ENCODE assay signal across 19 mouse cellular contexts in genomic region chr8:71984601-71985000, GRCm38 (mm10). TPM values are rescaled to one million over a fixed set of nuclear protein-coding genes. Genes with fewer than 3 reads are reported as not detected.
DNase-seq lines count a peak whose midpoint lies in the region; ATAC-seq and TF ChIP-seq lines count a peak whose summit lies in the region.
"Had no signal": no experiment of that assay in that cellular context is flagged by ENCODE, and none has a peak within 500 bp of the region (broad histone marks: within the 10 kb centered on the region; RNA-seq: fewer than 3 reads in every experiment).

No protein-coding gene starts in this region.

- no peak for TF ChIP-seq POLR2A in heart, adult 2 months (IDR thresholded peaks at IDR 0.05; ENCODE audit: insufficient read depth, low read depth, low read length)

- DNase-seq in heart, adult 2 months: no peak
- DNase-seq in heart, adult 8-10 months (ENCODE audit: low spot score): no peak
- DNase-seq in liver, postnatal 0 days: no peak
- peak; percentile 66 for DNase-seq in NIH3T3 (ENCODE audit: low read depth)
- DNase-seq in retina, embryonic 14.5 days (ENCODE audit: low spot score): peak; percentile 50
- DNase-seq in right cerebral cortex, postnatal 4 days: no peak
- DNase-seq in thymus, postnatal 36 days: no peak
- DNase-seq: adrenal gland, adult 8-10 months; cerebellum, adult 9-10 months; gastrocnemius, postnatal 25 days; liver; right cerebral cortex, postnatal 25 days had no signal

- no peak overlapping the region for H3K27ac ChIP-seq in heart, adult 2 months
- H3K27ac ChIP-seq in liver, postnatal 0 days (ENCODE audit: low read depth): no peak overlapping the region
- H3K27ac ChIP-seq in liver, embryonic 12.5 days: no peak overlapping the region
- H3K27ac ChIP-seq: hindbrain, embryonic 15.5 days; neural tube, embryonic 13.5 days; stomach, embryonic 15.5 days had no signal

- TF ChIP-seq CTCF in heart, adult 2 months (IDR thresholded peaks at IDR 0.05): peak; percentile 53
- peak; percentile 37; the same call in 1 of the 2 replicates for TF ChIP-seq CTCF in liver, postnatal 0 days (IDR thresholded peaks at IDR 0.05; ENCODE audit: low read depth)

- H3K4me2 ChIP-seq in liver, postnatal 0 days (ENCODE audit: low read depth, low read length): no peak overlapping the region
- no peak overlapping the region for H3K4me2 ChIP-seq in liver, embryonic 12.5 days
- H3K4me2 ChIP-seq: hindbrain, embryonic 15.5 days; neural tube, embryonic 13.5 days; stomach, embryonic 15.5 days had no signal

- no peaks in the 10 kb centered on the region; the same call in 1 of the 2 replicates for H3K4me1 ChIP-seq in heart, adult 2 months (ENCODE audit: control insufficient read depth, insufficient read depth, low read length)
- peaks cover 6% of the 10 kb centered on the region; the same call in 1 of the 2 replicates for H3K4me1 ChIP-seq in liver, postnatal 0 days (ENCODE audit: insufficient read depth)
- peaks cover 5% of the 10 kb centered on the region; the same call in 1 of the 2 replicates for H3K4me1 ChIP-seq in liver, embryonic 12.5 days

- intact Hi-C loops in heart, adult 2 months (cut with DNase I): no loop called here

- ATAC-seq in liver, postnatal 0 days: no peak
- no peak for ATAC-seq in liver, embryonic 12.5 days

- no peaks in the 10 kb centered on the region for H3K9me3 ChIP-seq in liver, postnatal 0 days (ENCODE audit: low read length)
- H3K9me3 ChIP-seq in liver, embryonic 12.5 days (replicated peaks): no peaks in the 10 kb centered on the region
- H3K9me3 ChIP-seq: hindbrain, embryonic 15.5 days; neural tube, embryonic 13.5 days; stomach, embryonic 15.5 days had no signal

- no peaks in the 10 kb centered on the region for H3K27me3 ChIP-seq in heart, adult 2 months (ENCODE audit: control insufficient read depth, insufficient read depth, low read length)
- H3K27me3 ChIP-seq in liver, postnatal 0 days (ENCODE audit: insufficient read depth, low read length): no peaks in the 10 kb centered on the region
- H3K27me3 ChIP-seq in liver, embryonic 12.5 days (replicated peaks): no peaks in the 10 kb centered on the region
- H3K27me3 ChIP-seq: hindbrain, embryonic 15.5 days; neural tube, embryonic 13.5 days; stomach, embryonic 15.5 days had no signal

- no peak for TF ChIP-seq EP300 in heart, adult 2 months (IDR thresholded peaks at IDR 0.05; ENCODE audit: insufficient read depth, low read depth, low read length)
- TF ChIP-seq EP300 in liver, postnatal 0 days (IDR thresholded peaks at IDR 0.05; ENCODE audit: low read depth): no peak

- no peaks in the 10 kb centered on the region for H3K36me3 ChIP-seq in heart, adult 2 months (ENCODE audit: control insufficient read depth, insufficient read depth, low read length)
- H3K36me3 ChIP-seq in liver, postnatal 0 days (replicated peaks; ENCODE audit: insufficient read depth, low read length): no peaks in the 10 kb centered on the region
- H3K36me3 ChIP-seq in liver, embryonic 12.5 days: no peaks in the 10 kb centered on the region
- H3K36me3 ChIP-seq: hindbrain, embryonic 15.5 days; neural tube, embryonic 13.5 days; stomach, embryonic 15.5 days had no signal

- H3K4me3 ChIP-seq in heart, adult 2 months: no peak overlapping the region
- H3K4me3 ChIP-seq in liver, postnatal 0 days (ENCODE audit: low read depth, low read length): no peak overlapping the region
- no peak overlapping the region for H3K4me3 ChIP-seq in liver, embryonic 12.5 days
- H3K4me3 ChIP-seq: erythroblast, embryonic 14.5 days; hindbrain, embryonic 15.5 days; megakaryocyte, embryonic 14.5 days; neural tube, embryonic 13.5 days; stomach, embryonic 15.5 days had no signal

- WGBS in heart, adult 2 months: 53% methylated on average over 4 of the region's 4 CpGs
- WGBS in liver, postnatal 0 days (ENCODE audit: insufficient replicate concordance): 58% methylated on average over 4 of the region's 4 CpGs
- 47% methylated on average over 4 of the region's 4 CpGs for WGBS in liver, embryonic 12.5 days (ENCODE audit: insufficient replicate concordance)

- no peak overlapping the region for H3K9ac ChIP-seq in heart, adult 2 months (ENCODE audit: low read depth, low read length)
- H3K9ac ChIP-seq in liver, postnatal 0 days (replicated peaks): no peak overlapping the region
- no peak overlapping the region for H3K9ac ChIP-seq in liver, embryonic 12.5 days
- H3K9ac ChIP-seq: hindbrain, embryonic 15.5 days; neural tube, embryonic 13.5 days; stomach, embryonic 15.5 days had no signal

- no peaks in the 10 kb centered on the region for H3K79me2 ChIP-seq in heart, adult 2 months (replicated peaks; ENCODE audit: control insufficient read depth, insufficient read depth, low read length)

RNA-seq across cellular contexts. Expression of gene Cyp4f18, which starts 24.8 kb away (rescaled TPM):
- 1 to 10 TPM; 1.2 to 1.4 TPM for total RNA-seq in heart, adult 2 months (2021)
- 1.7 and 5.2 TPM in 2 replicates for polyA plus RNA-seq in heart, adult 2 months (2012; rRNA removed)
- 1 to 10 TPM in 2 of 4 experiments, under 1 TPM in 2; 0.25 to 1.2 (median 0.84) TPM for total RNA-seq in heart, adult 8-10 months (2022)
- 4.8 and 5.8 TPM in 2 replicates for polyA plus RNA-seq in liver, postnatal 0 days (2015; fragmentation: Nextera tagmentation; extraction: Ambion mirVana)
- polyA plus RNA-seq in liver, embryonic 12.5 days (2016; fragmentation: Nextera tagmentation; extraction: Ambion mirVana): 1.1 TPM in 2 replicates
- total RNA-seq: layer of hippocampus, postnatal 14 days had no signal

RNA-seq across cellular contexts. Expression of gene Zfp961, which starts 33.8 kb away (rescaled TPM):
- 1 to 10 TPM; 5.5 to 8.0 TPM for total RNA-seq in heart, adult 2 months (2021)
- polyA plus RNA-seq in heart, adult 2 months (2012; rRNA removed): 4.4 and 6.1 TPM in 2 replicates
- 1 to 10 TPM; 5.4 to 7.5 (median 7.0) TPM for total RNA-seq in heart, adult 8-10 months (2022)
- polyA plus RNA-seq in liver, postnatal 0 days (2015; fragmentation: Nextera tagmentation; extraction: Ambion mirVana): 5.0 and 5.6 TPM in 2 replicates
- 13.4 and 14.1 TPM in 2 replicates for polyA plus RNA-seq in liver, embryonic 12.5 days (2016; fragmentation: Nextera tagmentation; extraction: Ambion mirVana)

RNA-seq across cellular contexts. Expression of gene Olfr372, which starts 56.4 kb away (rescaled TPM):
- total RNA-seq in heart, adult 2 months (2021): not detected
- not detected in 2 replicates for polyA plus RNA-seq in heart, adult 2 months (2012; rRNA removed)
- not detected for total RNA-seq in heart, adult 8-10 months (2022)
- not detected in 2 replicates for polyA plus RNA-seq in liver, postnatal 0 days (2015; fragmentation: Nextera tagmentation; extraction: Ambion mirVana)
- not detected in 2 replicates for polyA plus RNA-seq in liver, embryonic 12.5 days (2016; fragmentation: Nextera tagmentation; extraction: Ambion mirVana)
- total RNA-seq: adrenal gland, adult 8-10 months; gastrocnemius, postnatal 25 days; layer of hippocampus, postnatal 14 days had no signal
- polyA plus RNA-seq: erythroblast, embryonic 14.5 days; neural tube, embryonic 13.5 days; stomach, embryonic 15.5 days had no signal

Comparison
In these comparisons a context has a peak if more than half of its experiments do, and no peak if none do; other contexts are left out.
1. DNase-seq: peak in NIH3T3 (single experiment) and retina, embryonic 14.5 days (single experiment); none in heart, adult 2 months (0 of 2), heart, adult 8-10 months (single experiment), liver, postnatal 0 days (single experiment), right cerebral cortex, postnatal 4 days (single experiment) and thymus, postnatal 36 days (0 of 2).